Mouse (Mus musculus) small intestine, adult 2 months (tissue): ENCODE data around the gene RPS10-NUDT3.

Experiments
- CTCF ChIP-seq: fragments of 200-500 bp; IDR thresholded peaks from 2 replicates; pipeline ENCODE4 v1.5.1; 2012; ENCODE audit warnings: low read depth, mild to moderate bottlenecking, control low read depth, inconsistent platforms, low read length, moderate library complexity, mixed read lengths; ENCODE audit not compliant: insufficient replicate concordance, insufficient read length; ENCODE audit errors: extremely low read depth
- POLR2A ChIP-seq: fragments of 200-500 bp; IDR thresholded peaks from 2 replicates; pipeline ENCODE4 v1.6.1; 2012; ENCODE audit warnings: low read depth, mild to moderate bottlenecking, control low read depth, inconsistent platforms, low read length, moderate library complexity

DNA sequence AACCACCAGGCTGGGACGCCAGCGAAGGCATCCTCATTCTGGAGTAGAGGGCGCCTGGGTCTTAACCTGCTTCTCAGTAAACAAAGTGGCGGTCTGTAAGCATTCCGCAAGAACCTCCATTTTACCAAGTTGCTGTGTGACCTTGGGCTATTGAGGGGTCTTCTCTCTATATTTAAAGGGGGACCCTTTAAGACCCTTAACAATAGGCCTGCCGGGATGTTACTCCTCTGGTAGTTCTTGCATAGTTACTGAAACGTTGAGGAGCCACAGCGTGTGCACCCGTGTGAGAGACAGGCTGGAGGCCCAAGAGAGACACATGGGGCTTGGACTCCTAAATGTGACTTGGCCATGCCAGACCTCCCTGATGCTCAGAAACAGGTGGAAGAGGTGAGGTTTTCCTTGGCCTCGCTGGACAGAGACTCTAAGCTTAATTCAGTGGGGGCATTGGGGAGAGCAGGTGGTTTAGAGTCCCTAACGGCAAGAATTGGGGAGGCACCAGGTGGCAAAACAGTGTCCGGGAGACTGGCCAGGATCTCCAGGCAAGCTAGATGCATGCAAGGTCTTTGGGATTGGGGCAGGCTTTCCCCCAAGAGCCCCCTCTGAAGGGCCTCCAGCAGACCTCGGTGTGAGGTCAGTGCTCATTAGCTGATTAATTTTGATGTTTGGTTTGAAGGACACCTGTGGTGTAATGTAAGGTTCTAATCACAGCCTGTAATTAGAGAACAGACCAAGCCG is 76.9 kb downstream of the RPS10-NUDT3 start:
- TF ChIP-seq CTCF = no peak
- no peak for TF ChIP-seq POLR2A
